Mouse (Mus musculus): ENCODE results near the gene Eif5a.

- no peak for TF ChIP-seq POLR2A (IDR thresholded peaks at IDR 0.05; ENCODE audit: borderline replicate concordance, insufficient read depth, low read length)
- no peak for TF ChIP-seq CTCF (IDR thresholded peaks at IDR 0.05; ENCODE audit: borderline replicate concordance, insufficient read depth, low read depth, low read length)
Measured at GRCm38 (mm10) chr11:69904311-69904710, 17.4 kb downstream of the Eif5a start.

All from cerebellum, adult 2 months (tissue).